Mouse (Mus musculus) midbrain, embryonic 12.5 days (tissue): ENCODE measurements around the gene Bach1. TPM values are rescaled to one million over a fixed set of nuclear protein-coding genes. Genes with fewer than 3 reads are reported as not detected.

ENCODE experiments used
- ATAC-seq: fragments of 200-750 bp; cut with Nextera tagmentation; 2 replicates; pipeline ENCODE4 v1.8.0; 2017; ENCODE audit warnings: low read depth, moderate TSS enrichment, moderate library complexity; ENCODE audit not compliant: low FRiP score
- H3K27ac ChIP-seq: fragments of 300-500 bp; sonication (generic); replicated peaks from 2 replicates; pipeline ENCODE4 v1.5.1; 2016; ENCODE audit warnings: mild to moderate bottlenecking
- H3K27me3 ChIP-seq: fragments of 300-500 bp; sonication (generic); 2 replicates; pipeline ENCODE4 v1.6.1; 2016; ENCODE audit warnings: mild to moderate bottlenecking
- H3K36me3 ChIP-seq: fragments of 300-500 bp; sonication (generic); 2 replicates; pipeline ENCODE4 v1.6.1; 2016
- H3K4me1 ChIP-seq: fragments of 300-500 bp; sonication (generic); 2 replicates; pipeline ENCODE4 v1.6.1; 2016
- H3K4me2 ChIP-seq: fragments of 300-500 bp; sonication (generic); replicated peaks from 2 replicates; pipeline ENCODE4 v1.6.1; 2016; ENCODE audit warnings: mild to moderate bottlenecking, moderate library complexity
- H3K4me3 ChIP-seq: fragments of 300-500 bp; sonication (generic); 2 replicates; pipeline ENCODE4 v1.5.1; 2016; ENCODE audit warnings: mild to moderate bottlenecking
- H3K9ac ChIP-seq: fragments of 300-500 bp; sonication (generic); replicated peaks from 2 replicates; pipeline ENCODE4 v1.6.1; 2016; ENCODE audit warnings: mild to moderate bottlenecking, moderate library complexity
- H3K9me3 ChIP-seq: fragments of 300-500 bp; sonication (generic); 2 replicates; pipeline ENCODE4 v1.6.1; 2016; ENCODE audit warnings: mild to moderate bottlenecking
- WGBS: fragments of 180-500 bp; shearing (Covaris S2); methylation state at CpG from one replicate; pipeline ENCODE4 v1.1.7; 2016; 5-methylcytosine and 5-hydroxymethylcytosine counted together
- polyA plus RNA-seq: library from polyadenylated mRNA; unstranded; fragments of >200 nt; fragmentation: Nextera tagmentation; extraction: Ambion mirVana; gene quantifications from 2 replicates; pipeline ENCODE4 v1.2.1, GENCODE M21; 2016

Bach1 gene
- polyA plus RNA-seq, 1 experiment from 2014 or later = 24.4 TPM

- Histone ChIP-seq H3K36me3 (no peaks in the 10 kb centered on the region), H3K27me3 (peaks cover under 1% of the 10 kb centered on the region; the same call in 1 of the 2 replicates), H3K27ac (no peak overlapping the region), H3K4me3 (no peak overlapping the region), H3K4me1 (peaks cover 49% of the 10 kb centered on the region), H3K9me3 (no peaks in the 10 kb centered on the region), H3K9ac (no peak overlapping the region), H3K4me2 (no peak overlapping the region)
- 94% methylated on average over 5 of the region's 5 CpGs for WGBS
- no peak for ATAC-seq
Measured at GRCm38 (mm10) chr16:87702881-87703280, 4.1 kb downstream of the Bach1 start.

- Histone ChIP-seq H3K27ac (no peak overlapping the region), H3K27me3 (no peaks in the 10 kb centered on the region), H3K9me3 (no peaks in the 10 kb centered on the region), H3K9ac (no peak overlapping the region), H3K36me3 (no peaks in the 10 kb centered on the region), H3K4me2 (no peak overlapping the region), H3K4me3 (no peak overlapping the region), H3K4me1 (peaks cover 56% of the 10 kb centered on the region)
- ATAC-seq = no peak
- WGBS = 62% methylated on average over 5 of the region's 5 CpGs
Measured at GRCm38 (mm10) chr16:87704225-87704624, 5.5 kb downstream of the Bach1 start.

GRCm38 (mm10) chr16:87705892-87706589 is 7.3 kb downstream of the Bach1 start:
- Histone ChIP-seq H3K9me3 (no peaks in the 10 kb centered on the region), H3K27me3 (no peaks in the 10 kb centered on the region), H3K4me1 (peaks cover 52% of the 10 kb centered on the region), H3K4me2 (no peak overlapping the region), H3K9ac (no peak overlapping the region), H3K36me3 (no peaks in the 10 kb centered on the region), H3K4me3 (no peak overlapping the region), H3K27ac (no peak overlapping the region)
- 55% methylated on average over 19 of the region's 19 CpGs for WGBS
- no peak for ATAC-seq

- Histone ChIP-seq H3K27me3 (no peaks in the 10 kb centered on the region), H3K4me2 (no peak overlapping the region), H3K9ac (no peak overlapping the region), H3K9me3 (no peaks in the 10 kb centered on the region), H3K4me3 (no peak overlapping the region), H3K27ac (no peak overlapping the region), H3K36me3 (no peaks in the 10 kb centered on the region), H3K4me1 (peaks cover 52% of the 10 kb centered on the region)
- ATAC-seq = no peak
- WGBS = 81% methylated on average over 4 of the region's 4 CpGs
Measured at GRCm38 (mm10) chr16:87707335-87707734, 8.6 kb downstream of the Bach1 start.

GRCm38 (mm10) chr16:87708570-87708969 is 9.8 kb downstream of the Bach1 start:
- H3K27ac ChIP-seq = no peak overlapping the region
- no peak overlapping the region for H3K4me3 ChIP-seq
- no peaks in the 10 kb centered on the region for H3K9me3 ChIP-seq
- ATAC-seq = no peak
- WGBS = 74% methylated on average over 5 of the region's 5 CpGs
- no peaks in the 10 kb centered on the region for H3K36me3 ChIP-seq
- no peak overlapping the region for H3K9ac ChIP-seq
- H3K4me1 ChIP-seq = peaks cover 43% of the 10 kb centered on the region
- no peaks in the 10 kb centered on the region for H3K27me3 ChIP-seq
- no peak overlapping the region for H3K4me2 ChIP-seq

- H3K4me3 ChIP-seq = no peak overlapping the region
- no peak overlapping the region for H3K4me2 ChIP-seq
- no peaks in the 10 kb centered on the region for H3K27me3 ChIP-seq
- no peak for ATAC-seq
- WGBS = 80% methylated on average over 5 of the region's 5 CpGs
- no peaks in the 10 kb centered on the region for H3K9me3 ChIP-seq
- no peak overlapping the region for H3K27ac ChIP-seq
- no peaks in the 10 kb centered on the region for H3K36me3 ChIP-seq
- H3K9ac ChIP-seq = no peak overlapping the region
- H3K4me1 ChIP-seq = peaks cover 42% of the 10 kb centered on the region
Measured at GRCm38 (mm10) chr16:87709144-87709543, 10.4 kb downstream of the Bach1 start.

GRCm38 (mm10) chr16:87709971-87710370 is 11.2 kb downstream of the Bach1 start:
- Histone ChIP-seq H3K4me3 (no peak overlapping the region), H3K4me1 (peaks cover 37% of the 10 kb centered on the region), H3K9me3 (no peaks in the 10 kb centered on the region), H3K4me2 (no peak overlapping the region), H3K36me3 (no peaks in the 10 kb centered on the region), H3K27me3 (no peaks in the 10 kb centered on the region), H3K27ac (no peak overlapping the region), H3K9ac (no peak overlapping the region)
- 95% methylated on average over 9 of the region's 9 CpGs for WGBS
- ATAC-seq = no peak

GRCm38 (mm10) chr16:87711961-87712360 is 13.2 kb downstream of the Bach1 start:
- H3K9me3 ChIP-seq = no peaks in the 10 kb centered on the region
- H3K4me3 ChIP-seq = no peak overlapping the region
- H3K27ac ChIP-seq = no peak overlapping the region
- WGBS = 95% methylated on average over 2 of the region's 2 CpGs
- no peak overlapping the region for H3K4me2 ChIP-seq
- no peaks in the 10 kb centered on the region for H3K27me3 ChIP-seq
- peaks cover 21% of the 10 kb centered on the region for H3K4me1 ChIP-seq
- ATAC-seq = no peak
- no peak overlapping the region for H3K9ac ChIP-seq
- H3K36me3 ChIP-seq = peaks cover 4% of the 10 kb centered on the region; the same call in 1 of the 2 replicates

GRCm38 (mm10) chr16:87712986-87713693 is 14.4 kb downstream of the Bach1 start:
- no peak overlapping the region for H3K9ac ChIP-seq
- ATAC-seq = 0 out of 2 replicates have a peak, but pooled peaks have one; percentile 29
- peaks cover 13% of the 10 kb centered on the region for H3K4me1 ChIP-seq
- H3K27me3 ChIP-seq = no peaks in the 10 kb centered on the region
- WGBS = 89% methylated on average over 18 of the region's 18 CpGs
- peaks cover 4% of the 10 kb centered on the region; the same call in 1 of the 2 replicates for H3K36me3 ChIP-seq
- H3K9me3 ChIP-seq = no peaks in the 10 kb centered on the region
- no peak overlapping the region for H3K4me3 ChIP-seq
- no peak overlapping the region for H3K4me2 ChIP-seq
- no peak overlapping the region for H3K27ac ChIP-seq

- no peak for ATAC-seq
- 92% methylated on average over 9 of the region's 9 CpGs for WGBS
- Histone ChIP-seq H3K9me3 (no peaks in the 10 kb centered on the region), H3K36me3 (peaks cover 7% of the 10 kb centered on the region; the same call in 1 of the 2 replicates), H3K27me3 (no peaks in the 10 kb centered on the region), H3K4me2 (no peak overlapping the region), H3K27ac (no peak overlapping the region), H3K4me3 (no peak overlapping the region), H3K4me1 (0 out of 2 replicates have a peak, but pooled peaks cover 2% of the 10 kb centered on the region), H3K9ac (no peak overlapping the region)
Measured at GRCm38 (mm10) chr16:87714550-87714949, 15.8 kb downstream of the Bach1 start.

GRCm38 (mm10) chr16:87715221-87715620 is 16.5 kb downstream of the Bach1 start:
- no peak overlapping the region for H3K27ac ChIP-seq
- H3K4me2 ChIP-seq = no peak overlapping the region
- no peaks in the 10 kb centered on the region for H3K27me3 ChIP-seq
- 0 out of 2 replicates have a peak, but pooled peaks cover 2% of the 10 kb centered on the region for H3K4me1 ChIP-seq
- peaks cover 14% of the 10 kb centered on the region for H3K36me3 ChIP-seq
- no peak overlapping the region for H3K9ac ChIP-seq
- WGBS = 92% methylated on average over 16 of the region's 16 CpGs
- no peak for ATAC-seq
- H3K4me3 ChIP-seq = no peak overlapping the region
- no peaks in the 10 kb centered on the region for H3K9me3 ChIP-seq

- 80% methylated on average over 11 of the region's 11 CpGs for WGBS
- no peak overlapping the region for H3K4me3 ChIP-seq
- H3K36me3 ChIP-seq = peaks cover 21% of the 10 kb centered on the region
- H3K4me2 ChIP-seq = no peak overlapping the region
- H3K4me1 ChIP-seq = 0 out of 2 replicates have a peak, but pooled peaks cover 2% of the 10 kb centered on the region
- no peak overlapping the region for H3K9ac ChIP-seq
- no peak overlapping the region for H3K27ac ChIP-seq
- H3K9me3 ChIP-seq = no peaks in the 10 kb centered on the region
- no peaks in the 10 kb centered on the region for H3K27me3 ChIP-seq
- ATAC-seq = no peak
Measured at GRCm38 (mm10) chr16:87716269-87716668, 17.5 kb downstream of the Bach1 start.
